Mouse (Mus musculus): Measurements from ENCODE around the gene Topors. TPM values are rescaled to one million over a fixed set of nuclear protein-coding genes. Genes with fewer than 3 reads are reported as not detected.

Gene Topors
- polyA plus RNA-seq, 1 experiment from 2014 or later: 14.1 TPM

DNA sequence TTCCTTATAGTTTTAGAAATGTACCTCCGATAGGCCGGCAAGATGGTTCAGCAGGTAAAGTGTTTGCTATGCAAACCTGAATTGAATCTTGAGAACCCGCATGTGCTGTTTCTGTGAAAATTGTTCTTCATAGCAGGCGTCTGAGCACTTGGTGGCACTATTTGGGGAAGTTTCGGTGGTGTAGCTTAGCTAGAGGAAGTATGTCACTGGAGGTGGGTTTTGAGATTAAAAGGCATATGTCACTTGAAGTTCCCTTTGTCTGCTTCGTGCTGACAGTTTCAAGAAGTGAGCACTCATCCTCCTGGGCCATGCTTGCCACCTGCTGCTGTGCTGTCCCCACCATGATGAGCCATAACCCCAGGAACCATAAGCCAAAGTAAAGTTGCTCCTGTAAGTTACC, 17.8 kb upstream of the Topors start:
- H3K27me3 ChIP-seq: no peaks in the 10 kb centered on the region
- H3K4me3 ChIP-seq (replicated peaks): no peak overlapping the region
- ATAC-seq (ENCODE audit: insufficient read depth): no peak
- no peaks in the 10 kb centered on the region for H3K36me3 ChIP-seq (replicated peaks)
- H3K4me2 ChIP-seq: no peak overlapping the region
- 0 out of 2 replicates have a peak, but pooled peaks cover under 1% of the 10 kb centered on the region for H3K9me3 ChIP-seq (replicated peaks)
- no peaks in the 10 kb centered on the region for H3K4me1 ChIP-seq (replicated peaks)
- 39% methylated on average over 6 of the region's 6 CpGs for WGBS (ENCODE audit: insufficient replicate concordance)
- no peak overlapping the region for H3K27ac ChIP-seq (replicated peaks)
- no peak overlapping the region for H3K9ac ChIP-seq

DNA sequence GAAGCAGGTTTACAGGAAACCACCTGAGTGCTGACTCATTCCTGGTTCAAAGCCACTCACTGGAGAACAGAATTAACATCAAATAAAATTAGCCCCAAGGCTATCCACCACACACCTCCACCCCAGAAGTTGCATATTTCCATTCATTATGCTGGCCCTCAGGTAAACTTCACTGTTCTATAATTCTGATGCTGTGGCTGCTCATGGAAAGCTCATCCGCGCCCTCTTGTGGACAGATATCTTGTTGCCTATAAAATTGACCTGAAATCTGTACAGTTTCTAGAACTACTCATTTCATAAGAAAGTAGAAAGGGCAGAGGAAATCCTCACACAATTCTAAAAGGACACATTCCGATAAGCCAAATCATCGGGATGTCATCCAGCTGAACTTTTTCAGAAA, 15.9 kb upstream of the Topors start:
- H3K4me1 ChIP-seq (replicated peaks): no peaks in the 10 kb centered on the region
- H3K36me3 ChIP-seq (replicated peaks): no peaks in the 10 kb centered on the region
- no peak for ATAC-seq (ENCODE audit: insufficient read depth)
- no peak overlapping the region for H3K4me3 ChIP-seq (replicated peaks)
- H3K4me2 ChIP-seq: no peak overlapping the region
- H3K9me3 ChIP-seq (replicated peaks): no peaks in the 10 kb centered on the region
- no peak overlapping the region for H3K27ac ChIP-seq (replicated peaks)
- 12% methylated on average over 4 of the region's 4 CpGs for WGBS (ENCODE audit: insufficient replicate concordance)
- H3K9ac ChIP-seq: no peak overlapping the region
- H3K27me3 ChIP-seq: no peaks in the 10 kb centered on the region

DNA sequence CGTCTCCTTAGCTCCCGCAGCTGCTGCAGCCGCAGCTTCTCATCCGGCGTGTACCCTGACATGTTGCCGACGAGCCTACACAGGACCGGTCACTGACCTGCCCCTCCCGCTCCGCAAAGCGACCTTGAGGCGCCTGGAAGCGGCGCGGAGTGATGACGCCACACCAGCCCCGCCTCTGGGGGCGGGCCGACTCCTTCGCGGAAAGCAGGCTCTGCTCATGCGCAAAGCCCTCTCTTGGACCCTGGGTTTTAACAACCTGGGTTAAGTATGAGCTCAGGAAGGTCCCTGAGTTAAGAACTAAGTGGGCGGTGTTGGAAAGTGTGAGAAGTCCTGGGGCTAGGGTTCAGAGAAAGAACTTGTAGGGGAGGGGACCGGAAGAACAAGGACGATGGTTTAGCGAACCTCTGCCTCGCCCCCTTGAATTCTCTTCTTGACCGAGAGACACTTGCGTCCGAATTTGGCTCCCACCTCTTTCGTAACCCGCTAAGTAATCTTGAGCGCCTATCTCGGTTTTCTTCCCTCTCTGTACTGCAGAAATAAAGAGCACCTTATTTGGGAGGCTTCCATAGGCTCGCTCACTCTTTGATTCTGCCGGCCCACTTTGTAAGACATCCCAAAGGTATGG, 9.7 kb upstream of the Topors start, which contains the start of gene Ndufb6:
Gene Ndufb6, minus strand, starts transcription at position 146 of the 625 bp plus-strand sequence.
- peaks cover 21% of the 10 kb centered on the region for H3K4me1 ChIP-seq (replicated peaks)
- peak within 1 kb of the TSS; percentile 93 for H3K4me3 ChIP-seq (replicated peaks)
- WGBS (ENCODE audit: insufficient replicate concordance): under 1% methylated on average over 36 of the region's 36 CpGs
- no peaks in the 10 kb centered on the region for H3K9me3 ChIP-seq (replicated peaks)
- ATAC-seq (ENCODE audit: insufficient read depth): peak; percentile 96
- H3K27ac ChIP-seq (replicated peaks): peak within 1 kb of the TSS; percentile 78
- H3K36me3 ChIP-seq (replicated peaks): peaks cover 12% of the 10 kb centered on the region; the same call in 1 of the 2 replicates
- peak within 1 kb of the TSS; percentile 92 for H3K4me2 ChIP-seq
- peak within 1 kb of the TSS; percentile 84 for H3K9ac ChIP-seq
- no peaks in the 10 kb centered on the region for H3K27me3 ChIP-seq

- Histone ChIP-seq H3K27me3 (no peaks in the 10 kb centered on the region), H3K4me1 (replicated peaks) (peaks cover 21% of the 10 kb centered on the region), H3K9ac (peak overlapping the region; percentile 84), H3K36me3 (replicated peaks) (peaks cover 12% of the 10 kb centered on the region; the same call in 1 of the 2 replicates), H3K9me3 (replicated peaks) (no peaks in the 10 kb centered on the region), H3K4me3 (replicated peaks) (peak overlapping the region; percentile 93), H3K27ac (replicated peaks) (peak overlapping the region; percentile 65; the same call in 1 of the 2 replicates), H3K4me2 (peak overlapping the region; percentile 92)
- WGBS (ENCODE audit: insufficient replicate concordance): under 1% methylated on average over 21 of the region's 21 CpGs
- peak; percentile 56 for ATAC-seq (ENCODE audit: insufficient read depth)
Observed at GRCm38 (mm10) chr4:40278880-40279275, 9.2 kb upstream of the Topors start.

GRCm38 (mm10) chr4:40268835-40269234, 815 bp downstream of the Topors start:
- peak; percentile 13; the same call in 1 of the 2 replicates for ATAC-seq (ENCODE audit: insufficient read depth)
- Histone ChIP-seq H3K27ac (replicated peaks) (peak overlapping the region; percentile 93), H3K9ac (peak overlapping the region; percentile 76), H3K4me2 (peak overlapping the region; percentile 93), H3K4me1 (replicated peaks) (peaks cover 42% of the 10 kb centered on the region), H3K9me3 (replicated peaks) (no peaks in the 10 kb centered on the region), H3K36me3 (replicated peaks) (peaks cover 33% of the 10 kb centered on the region), H3K4me3 (replicated peaks) (peak overlapping the region; percentile 85), H3K27me3 (no peaks in the 10 kb centered on the region)
- WGBS (ENCODE audit: insufficient replicate concordance): under 1% methylated on average over 16 of the region's 16 CpGs

DNA sequence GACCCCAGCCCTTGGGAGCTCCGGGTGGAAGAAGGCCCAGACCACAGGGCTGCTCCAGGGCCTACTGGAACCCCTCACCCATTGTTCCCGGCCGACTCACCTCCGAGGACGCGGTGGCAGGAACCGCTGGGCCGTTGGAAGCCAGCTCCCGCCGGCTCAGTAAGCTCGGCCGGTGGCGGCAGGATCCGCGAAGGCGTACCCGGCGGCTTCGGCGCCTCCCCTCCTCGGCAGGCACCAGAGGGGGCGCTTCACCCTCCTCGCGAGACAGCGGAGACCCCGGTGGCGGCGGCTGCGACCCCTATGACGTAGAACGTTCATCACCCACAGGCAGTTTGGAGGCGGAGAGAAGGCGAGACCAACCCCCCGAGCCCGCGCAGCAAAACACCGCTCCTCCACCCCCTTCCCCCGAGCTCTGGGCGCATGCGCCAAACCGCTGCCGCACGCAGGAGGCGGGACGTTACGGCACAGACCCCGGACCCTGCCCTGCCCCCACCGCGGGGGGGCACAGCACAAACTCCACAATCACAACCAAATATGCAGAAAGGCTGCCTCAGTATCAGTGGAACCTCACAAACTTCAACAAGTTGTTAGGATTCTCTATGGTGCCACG, 1.3 kb downstream of the Topors start:
- H3K4me1 ChIP-seq (replicated peaks): peaks cover 42% of the 10 kb centered on the region
- peak overlapping the region; percentile 85 for H3K4me3 ChIP-seq (replicated peaks)
- peak overlapping the region; percentile 93 for H3K4me2 ChIP-seq
- H3K27ac ChIP-seq (replicated peaks): peak overlapping the region; percentile 93
- peak; percentile 68 for ATAC-seq (ENCODE audit: insufficient read depth)
- WGBS (ENCODE audit: insufficient replicate concordance): under 1% methylated on average over 46 of the region's 50 CpGs
- no peaks in the 10 kb centered on the region for H3K27me3 ChIP-seq
- H3K9me3 ChIP-seq (replicated peaks): no peaks in the 10 kb centered on the region
- peaks cover 33% of the 10 kb centered on the region for H3K36me3 ChIP-seq (replicated peaks)
- peak overlapping the region; percentile 76 for H3K9ac ChIP-seq

DNA sequence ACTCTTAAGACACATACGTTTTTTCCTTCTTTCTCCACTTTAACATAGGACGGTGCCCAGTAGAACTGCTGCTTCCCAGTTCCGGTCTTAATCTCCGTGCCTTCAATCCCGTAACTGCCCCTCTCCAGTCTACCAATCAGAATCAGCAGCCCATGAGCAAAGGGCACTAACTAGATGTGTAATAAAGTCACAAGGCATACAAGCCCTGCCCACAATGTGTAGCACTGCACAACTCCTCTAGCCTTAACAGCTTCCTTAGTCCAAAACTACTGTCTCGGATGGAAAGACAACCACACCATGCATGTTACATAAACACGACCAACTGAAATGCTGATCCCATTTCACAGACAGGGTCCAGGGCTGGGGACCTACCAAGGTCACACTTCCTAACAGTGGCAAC, 2.0 kb downstream of the Topors start:
- H3K27me3 ChIP-seq: no peaks in the 10 kb centered on the region
- H3K9ac ChIP-seq: peak overlapping the region; percentile 76
- WGBS (ENCODE audit: insufficient replicate concordance): 59% methylated on average over 7 of the region's 7 CpGs
- H3K4me1 ChIP-seq (replicated peaks): peaks cover 42% of the 10 kb centered on the region
- peak overlapping the region; percentile 93 for H3K27ac ChIP-seq (replicated peaks)
- peak overlapping the region; percentile 93 for H3K4me2 ChIP-seq
- H3K36me3 ChIP-seq (replicated peaks): peaks cover 35% of the 10 kb centered on the region
- H3K4me3 ChIP-seq (replicated peaks): peak overlapping the region; percentile 85
- ATAC-seq (ENCODE audit: insufficient read depth): no peak
- H3K9me3 ChIP-seq (replicated peaks): no peaks in the 10 kb centered on the region

DNA sequence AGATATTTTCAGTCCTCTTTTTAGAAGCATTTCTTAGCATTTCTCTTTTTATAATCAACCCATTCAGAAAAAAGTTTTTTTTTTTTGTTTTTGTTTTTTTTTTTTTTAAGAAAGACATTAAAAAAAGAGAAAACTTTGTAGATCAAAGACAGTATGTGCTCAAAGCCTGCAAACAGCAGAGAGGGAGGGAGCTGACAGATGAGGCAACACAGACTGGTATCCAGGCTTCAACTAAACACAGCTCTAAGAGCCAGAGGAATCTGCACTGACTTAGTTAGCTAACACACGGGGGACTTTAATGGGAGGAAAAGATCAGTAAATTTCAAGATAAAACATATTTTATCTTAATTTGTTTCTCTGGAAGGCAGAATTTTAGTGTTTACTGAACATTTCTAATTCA, 5.3 kb downstream of the Topors start:
- Histone ChIP-seq H3K4me1 (replicated peaks) (peaks cover 34% of the 10 kb centered on the region), H3K9ac (no peak overlapping the region), H3K4me2 (no peak overlapping the region), H3K27ac (replicated peaks) (no peak overlapping the region), H3K36me3 (replicated peaks) (peaks cover 65% of the 10 kb centered on the region), H3K9me3 (replicated peaks) (no peaks in the 10 kb centered on the region), H3K4me3 (replicated peaks) (no peak overlapping the region), H3K27me3 (no peaks in the 10 kb centered on the region)
- WGBS (ENCODE audit: insufficient replicate concordance): 38% methylated on average over 1 of the region's 1 CpGs
- ATAC-seq (ENCODE audit: insufficient read depth): no peak

- Histone ChIP-seq H3K4me1 (replicated peaks) (no peaks in the 10 kb centered on the region), H3K9me3 (replicated peaks) (no peaks in the 10 kb centered on the region), H3K27me3 (no peaks in the 10 kb centered on the region), H3K27ac (replicated peaks) (no peak overlapping the region), H3K36me3 (replicated peaks) (0 out of 2 replicates have a peak, but pooled peaks cover 5% of the 10 kb centered on the region), H3K4me2 (no peak overlapping the region), H3K4me3 (replicated peaks) (no peak overlapping the region), H3K9ac (no peak overlapping the region)
- ATAC-seq (ENCODE audit: insufficient read depth): no peak
- 71% methylated on average over 8 of the region's 8 CpGs for WGBS (ENCODE audit: insufficient replicate concordance)
Observed at GRCm38 (mm10) chr4:40254385-40255103, 15.1 kb downstream of the Topors start.

GRCm38 (mm10) chr4:40253766-40254165, 15.9 kb downstream of the Topors start:
- Histone ChIP-seq H3K9ac (no peak overlapping the region), H3K9me3 (replicated peaks) (no peaks in the 10 kb centered on the region), H3K27ac (replicated peaks) (no peak overlapping the region), H3K27me3 (no peaks in the 10 kb centered on the region), H3K36me3 (replicated peaks) (no peaks in the 10 kb centered on the region), H3K4me3 (replicated peaks) (no peak overlapping the region), H3K4me2 (no peak overlapping the region), H3K4me1 (replicated peaks) (no peaks in the 10 kb centered on the region)
- 66% methylated on average over 2 of the region's 2 CpGs for WGBS (ENCODE audit: insufficient replicate concordance)
- ATAC-seq (ENCODE audit: insufficient read depth): no peak

- ATAC-seq (ENCODE audit: insufficient read depth): no peak
- H3K4me1 ChIP-seq (replicated peaks): no peaks in the 10 kb centered on the region
- H3K27ac ChIP-seq (replicated peaks): no peak overlapping the region
- H3K27me3 ChIP-seq: no peaks in the 10 kb centered on the region
- H3K36me3 ChIP-seq (replicated peaks): no peaks in the 10 kb centered on the region
- no peaks in the 10 kb centered on the region for H3K9me3 ChIP-seq (replicated peaks)
- H3K4me2 ChIP-seq: no peak overlapping the region
- H3K4me3 ChIP-seq (replicated peaks): no peak overlapping the region
- H3K9ac ChIP-seq: no peak overlapping the region
- 72% methylated on average over 5 of the region's 5 CpGs for WGBS (ENCODE audit: insufficient replicate concordance)
Observed at GRCm38 (mm10) chr4:40250984-40251383, 18.7 kb downstream of the Topors start.

Measured in liver, embryonic 15.5 days (tissue).